Mouse (Mus musculus) liver, postnatal 0 days (tissue): ENCODE results near the gene Gk5. TPM values are rescaled to one million over a fixed set of nuclear protein-coding genes. Genes with fewer than 3 reads are reported as not detected.

Experiments
- ATAC-seq: fragments of 200-750 bp; cut with Nextera tagmentation; 2 replicates; pipeline ENCODE4 v1.8.0; 2017; ENCODE audit warnings: mild to moderate bottlenecking, moderate library complexity
- DNase-seq: peaks from one replicate; pipeline ENCODE4 v3.0.0-alpha.2; 2016
- H3K27ac ChIP-seq: fragments of 300-500 bp; sonication (generic); 2 replicates; pipeline ENCODE4 v1.5.1; 2014; ENCODE audit warnings: antibody characterized with exemption, moderate library complexity, mild to moderate bottlenecking, low read depth
- H3K27me3 ChIP-seq: fragments of 300-500 bp; sonication (generic); 2 replicates; pipeline ENCODE4 v1.6.1; 2014; ENCODE audit warnings: low read length, control low read depth, mixed read lengths; ENCODE audit not compliant: insufficient read depth
- H3K36me3 ChIP-seq: fragments of 300-500 bp; sonication (generic); replicated peaks from 2 replicates; pipeline ENCODE4 v1.6.1; 2014; ENCODE audit warnings: mild to moderate bottlenecking, control low read depth, low read length, moderate library complexity, mixed read lengths; ENCODE audit not compliant: insufficient read depth
- H3K4me1 ChIP-seq: fragments of 300-500 bp; sonication (generic); 2 replicates; pipeline ENCODE4 v1.6.1; 2014; ENCODE audit warnings: antibody characterized with exemption, mild to moderate bottlenecking, control low read depth; ENCODE audit not compliant: insufficient read depth
- H3K4me2 ChIP-seq: fragments of 300-500 bp; sonication (generic); 2 replicates; pipeline ENCODE4 v1.6.1; 2014; ENCODE audit warnings: low read depth, mild to moderate bottlenecking, low read length, moderate library complexity, mixed read lengths
- H3K4me3 ChIP-seq: fragments of 300-500 bp; sonication (generic); 2 replicates; pipeline ENCODE4 v1.5.1; 2014; ENCODE audit warnings: low read depth, low read length
- H3K9ac ChIP-seq: fragments of 300-500 bp; sonication (generic); replicated peaks from 2 replicates; pipeline ENCODE4 v1.6.1; 2014; ENCODE audit warnings: mild to moderate bottlenecking, moderate library complexity
- H3K9me3 ChIP-seq: fragments of 300-500 bp; sonication (generic); 2 replicates; pipeline ENCODE4 v1.6.1; 2016; ENCODE audit warnings: mild to moderate bottlenecking, control low read depth, low read length, mixed read lengths
- CTCF ChIP-seq: sonication (generic); IDR thresholded peaks from 2 replicates; pipeline ENCODE4 v1.5.1; 2016; ENCODE audit warnings: antibody characterized with exemption, low read depth
- EP300 ChIP-seq: IDR thresholded peaks from 2 replicates; pipeline ENCODE4 v1.6.1; 2016; ENCODE audit warnings: antibody characterized with exemption, low read depth, mild to moderate bottlenecking
- WGBS: fragments of 180-500 bp; shearing (Covaris S2); extraction: QIAGEN DNeasy Blood & Tissue Kit; methylation state at CpG from one replicate; pipeline ENCODE4 v1.1.7; 2014; ENCODE audit not compliant: insufficient replicate concordance; 5-methylcytosine and 5-hydroxymethylcytosine counted together
- polyA plus RNA-seq: library from polyadenylated mRNA; unstranded; fragments of >200 nt; fragmentation: Nextera tagmentation; extraction: Ambion mirVana; gene quantifications from 2 replicates; pipeline ENCODE4 v1.2.1, GENCODE M21; 2015

The Gk5 gene
- polyA plus RNA-seq, 1 experiment from 2014 or later: 0.32 TPM

DNA sequence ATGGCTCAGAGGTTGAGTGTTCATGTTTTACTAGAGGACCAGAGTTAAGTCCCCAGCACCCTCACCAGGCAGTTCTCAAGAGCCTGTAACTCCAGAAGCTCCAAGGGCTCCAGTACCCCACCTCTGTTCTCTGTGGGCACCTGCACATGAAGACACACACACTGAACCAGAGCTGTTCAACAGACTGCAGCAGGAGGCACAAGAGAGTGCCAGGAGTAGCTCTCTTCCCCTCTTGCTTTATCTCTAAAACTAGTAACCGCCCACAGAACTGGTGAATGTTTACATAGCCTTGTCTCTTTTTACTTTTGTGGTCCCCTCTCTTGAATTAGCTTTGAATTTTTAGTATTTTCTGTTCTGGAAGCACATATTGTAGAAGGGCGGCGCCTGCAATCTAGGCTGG is 88.3 kb downstream of the Gk5 start:
- TF ChIP-seq CTCF: no peak
- no peak for TF ChIP-seq EP300
- DNase-seq (no peak), ATAC-seq (no peak)
- H3K4me2 ChIP-seq: no peak overlapping the region
- H3K36me3 ChIP-seq: 0 out of 2 replicates have a peak, but pooled peaks cover 4% of the 10 kb centered on the region
- no peak overlapping the region for H3K9ac ChIP-seq
- 85% methylated on average over 3 of the region's 3 CpGs for WGBS
- H3K4me3 ChIP-seq: no peak overlapping the region
- no peaks in the 10 kb centered on the region for H3K9me3 ChIP-seq
- no peaks in the 10 kb centered on the region for H3K4me1 ChIP-seq
- H3K27me3 ChIP-seq: no peaks in the 10 kb centered on the region
- H3K27ac ChIP-seq: no peak overlapping the region

DNA sequence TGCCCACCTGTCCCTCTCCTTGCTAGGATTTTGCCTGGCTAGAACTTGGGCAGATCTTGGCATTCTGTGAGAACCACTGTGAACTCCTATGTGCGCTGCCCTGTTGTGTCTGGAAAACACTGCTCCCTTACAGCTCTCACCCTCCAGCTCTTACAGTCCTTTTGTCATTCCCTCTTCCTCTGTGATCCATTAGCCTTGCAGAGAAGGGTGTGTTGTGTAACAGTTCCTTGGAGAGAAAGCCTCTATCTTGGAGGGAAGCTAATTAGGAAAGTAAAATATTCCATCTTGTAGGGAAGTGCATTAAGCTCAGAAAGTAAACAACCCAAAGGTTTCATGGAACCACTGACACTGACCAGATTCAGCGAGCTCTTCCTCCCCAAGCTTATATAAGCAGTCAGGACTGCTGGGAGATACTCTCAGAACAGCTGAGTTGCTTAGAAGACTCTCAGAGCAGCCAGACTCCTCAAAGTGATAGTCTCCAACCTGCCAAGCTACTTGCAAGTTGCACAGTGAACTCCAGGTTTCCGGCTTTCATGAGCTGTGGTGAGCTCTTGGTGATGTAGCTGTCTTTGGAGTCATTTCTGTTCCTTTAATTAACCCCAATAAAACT is 94.0 kb downstream of the Gk5 start:
- H3K4me3 ChIP-seq: no peak overlapping the region
- H3K27ac ChIP-seq: no peak overlapping the region
- H3K4me2 ChIP-seq: no peak overlapping the region
- ATAC-seq: no peak
- no peak overlapping the region for H3K9ac ChIP-seq
- DNase-seq: no peak
- no peaks in the 10 kb centered on the region for H3K36me3 ChIP-seq
- WGBS: 88% methylated on average over 3 of the region's 3 CpGs
- TF ChIP-seq CTCF: no peak
- no peak for TF ChIP-seq EP300
- no peaks in the 10 kb centered on the region for H3K4me1 ChIP-seq
- no peaks in the 10 kb centered on the region for H3K27me3 ChIP-seq
- no peaks in the 10 kb centered on the region for H3K9me3 ChIP-seq

DNA sequence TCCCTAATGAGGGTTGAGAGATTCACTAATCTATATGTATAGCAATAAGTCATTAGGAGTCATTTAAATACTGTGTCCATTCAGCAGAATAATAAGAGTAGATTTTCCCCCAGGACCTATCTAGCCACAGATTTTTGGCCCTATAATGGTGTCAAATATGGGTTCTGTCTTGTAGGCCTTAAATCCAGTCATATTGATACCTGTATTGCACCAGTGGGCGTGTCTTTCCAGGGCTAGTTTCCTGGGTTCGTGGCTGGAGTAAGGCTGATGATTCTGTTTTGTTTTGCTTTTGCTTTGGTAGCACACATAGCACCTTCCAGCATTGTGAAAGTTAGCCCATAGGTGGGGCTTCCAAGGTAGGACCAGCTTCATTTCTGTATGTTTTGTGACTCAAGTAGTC is 95.0 kb downstream of the Gk5 start:
- Histone ChIP-seq H3K4me3 (no peak overlapping the region), H3K27me3 (no peaks in the 10 kb centered on the region), H3K27ac (no peak overlapping the region), H3K4me2 (no peak overlapping the region), H3K9me3 (no peaks in the 10 kb centered on the region), H3K4me1 (no peaks in the 10 kb centered on the region), H3K9ac (no peak overlapping the region), H3K36me3 (no peaks in the 10 kb centered on the region)
- no peak for ATAC-seq
- no peak for DNase-seq
- WGBS: 76% methylated on average over 2 of the region's 2 CpGs
- no peak for TF ChIP-seq CTCF
- no peak for TF ChIP-seq EP300

DNA sequence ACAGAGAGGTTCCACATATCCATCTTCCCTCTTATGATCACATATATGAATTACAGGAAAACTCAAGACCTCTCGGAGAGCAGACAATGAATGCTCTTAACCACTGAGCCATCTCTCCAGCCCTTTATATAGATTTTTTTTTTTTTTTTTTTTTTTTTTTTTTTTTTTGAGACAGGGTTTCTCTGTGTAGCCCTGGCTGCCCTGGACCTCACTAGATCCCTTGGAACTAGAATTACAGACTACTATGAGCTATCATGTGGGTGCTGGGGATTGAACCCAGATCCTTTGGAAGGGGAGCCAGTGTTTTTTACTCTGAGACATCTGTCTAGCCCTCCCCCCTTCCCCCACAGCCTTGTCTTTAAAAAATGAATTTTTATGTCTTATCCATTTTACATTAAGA is 98.1 kb downstream of the Gk5 start:
- Histone ChIP-seq H3K27me3 (no peaks in the 10 kb centered on the region), H3K4me3 (no peak overlapping the region), H3K36me3 (no peaks in the 10 kb centered on the region), H3K27ac (no peak overlapping the region), H3K4me2 (no peak overlapping the region), H3K4me1 (no peaks in the 10 kb centered on the region), H3K9ac (no peak overlapping the region), H3K9me3 (no peaks in the 10 kb centered on the region)
- no peak for TF ChIP-seq EP300
- TF ChIP-seq CTCF: no peak
- DNase-seq (no peak), ATAC-seq (no peak)
- WGBS: 76% methylated on average over 1 of the region's 1 CpGs

DNA sequence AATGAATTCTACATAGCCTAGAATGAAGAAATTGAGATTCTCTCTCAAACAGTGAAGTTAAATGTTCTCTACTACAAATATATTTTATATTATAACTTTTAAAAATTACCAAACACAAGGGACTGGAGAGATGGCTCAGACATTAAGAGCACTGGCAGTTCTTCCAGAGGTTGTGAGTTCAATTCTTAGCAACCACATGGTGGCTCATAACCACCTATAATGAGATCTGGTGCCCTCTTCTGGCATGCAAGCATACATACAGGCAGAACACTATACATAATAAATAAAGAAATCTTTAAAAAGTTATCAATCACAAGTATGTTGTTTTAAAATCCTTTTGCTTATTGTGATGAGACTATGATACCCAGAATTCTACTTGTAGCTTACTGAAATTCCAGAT is 98.6 kb downstream of the Gk5 start:
- no peak overlapping the region for H3K27ac ChIP-seq
- peak; percentile 69 for TF ChIP-seq CTCF
- TF ChIP-seq EP300: no peak
- H3K4me3 ChIP-seq: no peak overlapping the region
- no peak overlapping the region for H3K9ac ChIP-seq
- DNase-seq: no peak
- H3K27me3 ChIP-seq: no peaks in the 10 kb centered on the region
- no peaks in the 10 kb centered on the region for H3K4me1 ChIP-seq
- H3K4me2 ChIP-seq: no peak overlapping the region
- no peaks in the 10 kb centered on the region for H3K36me3 ChIP-seq
- no peak for ATAC-seq
- no peaks in the 10 kb centered on the region for H3K9me3 ChIP-seq

DNA sequence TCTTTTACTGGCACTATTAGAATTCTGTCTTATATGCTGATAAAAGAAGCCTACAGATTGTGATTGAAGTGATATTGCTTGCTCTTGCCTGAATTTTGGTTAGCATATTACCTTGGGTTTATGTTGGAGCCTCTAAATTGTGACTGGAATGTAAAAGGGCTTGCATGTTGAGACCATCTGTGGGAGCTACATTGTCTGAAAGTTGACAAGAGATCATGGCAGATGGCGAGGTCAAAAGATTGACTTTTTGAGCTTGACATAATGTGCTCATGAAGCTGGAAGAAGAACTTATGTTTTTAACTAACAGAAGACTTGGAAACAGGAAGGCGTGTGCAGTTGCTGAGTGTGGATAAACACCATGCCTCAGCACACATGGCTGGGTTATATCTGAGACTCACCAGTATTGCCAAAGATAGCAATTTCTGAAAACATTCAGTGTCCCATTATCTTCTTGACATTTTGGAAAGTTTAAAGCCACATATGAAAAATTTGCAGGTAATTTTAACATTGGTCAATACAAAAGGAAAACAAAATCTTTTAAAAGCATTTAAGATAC is 100.0 kb downstream of the Gk5 start:
- WGBS: 52% methylated on average over 2 of the region's 2 CpGs
- peak overlapping the region; percentile 50 for H3K27ac ChIP-seq
- no peaks in the 10 kb centered on the region for H3K4me1 ChIP-seq
- H3K9me3 ChIP-seq: no peaks in the 10 kb centered on the region
- ATAC-seq (peak; percentile 56; the same call in 1 of the 2 replicates), DNase-seq (no peak)
- H3K36me3 ChIP-seq: no peaks in the 10 kb centered on the region
- no peaks in the 10 kb centered on the region for H3K27me3 ChIP-seq
- no peak overlapping the region for H3K9ac ChIP-seq
- H3K4me3 ChIP-seq: no peak overlapping the region
- TF ChIP-seq CTCF: no peak
- no peak for TF ChIP-seq EP300
- no peak overlapping the region for H3K4me2 ChIP-seq
